Mouse (Mus musculus) brain, embryonic 14.5 days (tissue): Measurements from ENCODE around the gene Stkld1.

Experiments
- CTCF ChIP-seq: fragments of 200-500 bp; IDR thresholded peaks from 2 replicates; pipeline ENCODE4 v1.5.1; 2012; ENCODE audit warnings: inconsistent platforms, mild to moderate bottlenecking, moderate library complexity, borderline replicate concordance; ENCODE audit not compliant: insufficient read depth, insufficient read length; ENCODE audit errors: extremely low read depth
- POLR2A ChIP-seq: fragments of 200-500 bp; IDR thresholded peaks from 2 replicates; pipeline ENCODE4 v1.6.1; 2012; ENCODE audit warnings: mild to moderate bottlenecking, inconsistent platforms, borderline replicate concordance; ENCODE audit not compliant: poor library complexity, insufficient read depth, insufficient read length, severe bottlenecking; ENCODE audit errors: extremely low read depth

- TF ChIP-seq POLR2A (no peak), CTCF (no peak)
Observed at GRCm38 (mm10) chr2:26900731-26901130, 33.1 kb upstream of the Stkld1 start.
